Mouse (Mus musculus): ENCODE measurements around the gene Thap2. TPM values are rescaled to one million over a fixed set of nuclear protein-coding genes. Genes with fewer than 3 reads are reported as not detected.
A peak's percentile ranks its signal among the peaks of the same experiment; 100 is the strongest.

Gene Thap2
- polyA plus RNA-seq, 1 experiment: 13.2 TPM

DNA sequence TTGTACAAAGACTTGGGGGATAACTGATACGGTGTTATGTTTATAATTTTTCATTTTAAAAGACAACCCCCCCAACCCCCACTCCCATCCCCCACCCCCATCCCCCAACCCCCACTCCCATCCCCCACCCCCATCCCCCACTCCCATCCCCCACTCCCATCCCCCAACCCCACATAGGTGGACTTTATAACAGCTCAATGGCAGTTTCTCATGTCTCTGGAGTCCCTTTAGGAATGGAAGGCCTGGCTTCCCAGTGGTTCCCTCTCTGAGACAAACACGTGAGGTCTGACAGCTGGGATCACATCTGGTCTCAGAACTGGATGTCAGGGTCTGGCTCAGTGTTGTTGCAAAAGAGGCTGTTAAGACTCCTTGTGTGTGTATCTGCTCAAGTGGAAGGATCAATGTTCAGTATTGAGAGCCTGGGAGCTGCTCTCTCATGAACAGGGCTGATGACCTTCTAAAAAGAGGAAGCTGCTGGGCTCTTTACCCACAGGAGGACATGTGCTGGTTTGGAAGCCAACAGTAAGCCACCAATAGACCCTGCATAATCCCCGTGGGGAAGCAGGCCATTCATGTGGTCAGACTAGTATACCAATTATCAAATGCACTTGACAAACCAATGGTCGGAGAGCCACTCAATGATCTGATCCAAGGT lies 41.3 kb downstream of the Thap2 start:
- TF ChIP-seq POLR2A (IDR thresholded peaks at IDR 0.05; ENCODE audit: extremely low read depth, insufficient read depth, low read length) (no peak), CTCF (IDR thresholded peaks at IDR 0.05; ENCODE audit: extremely low read depth, insufficient read depth, low read length) (no peak)
- H3K4me1 ChIP-seq (ENCODE audit: control insufficient read depth, insufficient read depth, low read length): no peaks in the 10 kb centered on the region
- no peak overlapping the region for H3K4me3 ChIP-seq (ENCODE audit: insufficient read depth, low read length)
- no peak overlapping the region for H3K27ac ChIP-seq (ENCODE audit: insufficient read depth, low read length)

DNA sequence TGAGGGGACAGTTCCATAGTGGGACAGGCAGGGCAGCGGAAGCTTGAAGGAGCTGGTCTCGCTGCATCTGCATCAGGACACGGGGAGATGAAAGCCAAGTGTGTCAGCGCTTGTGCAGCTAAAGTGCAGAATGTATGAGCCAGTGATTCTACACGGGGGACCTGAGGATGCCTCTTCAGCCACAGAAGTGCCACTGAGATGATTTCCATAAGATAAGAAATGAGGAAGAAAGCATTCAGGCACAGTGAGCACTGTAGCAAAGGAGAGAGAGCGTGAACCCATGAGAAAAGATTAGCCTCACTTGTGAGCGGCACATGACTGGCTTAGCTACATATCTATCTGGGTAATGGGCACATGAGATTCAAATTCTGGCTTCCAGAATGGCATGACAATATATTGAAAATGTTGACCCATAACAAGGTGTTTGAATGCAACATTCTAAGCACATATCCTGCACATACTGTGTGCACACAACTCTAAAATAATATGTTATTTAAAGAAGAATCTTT lies 44.4 kb downstream of the Thap2 start:
- TF ChIP-seq CTCF (IDR thresholded peaks at IDR 0.05; ENCODE audit: extremely low read depth, insufficient read depth, low read length): no peak
- TF ChIP-seq POLR2A (IDR thresholded peaks at IDR 0.05; ENCODE audit: extremely low read depth, insufficient read depth, low read length): no peak
- H3K4me3 ChIP-seq (ENCODE audit: insufficient read depth, low read length): no peak overlapping the region
- H3K27ac ChIP-seq (ENCODE audit: insufficient read depth, low read length): no peak overlapping the region
- H3K4me1 ChIP-seq (ENCODE audit: control insufficient read depth, insufficient read depth, low read length): no peaks in the 10 kb centered on the region

DNA sequence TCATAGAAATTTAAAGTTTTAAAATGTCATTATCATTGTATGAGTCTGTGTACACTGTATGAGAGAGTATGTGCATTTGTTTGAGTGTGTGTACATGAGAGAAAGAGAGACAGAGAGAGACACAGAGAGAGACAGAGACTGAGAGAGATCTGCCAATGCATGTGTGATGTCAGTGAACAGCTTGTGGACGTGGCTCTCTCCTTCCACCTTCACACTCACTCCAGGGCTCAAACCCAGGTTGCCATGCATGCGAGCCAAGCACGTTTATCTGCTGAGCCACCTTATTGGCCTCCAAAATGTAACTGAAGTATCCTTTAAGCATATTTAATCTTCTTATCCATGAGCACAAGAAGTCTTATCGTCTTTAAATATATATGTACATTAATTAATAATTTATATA lies 47.3 kb downstream of the Thap2 start:
- Histone ChIP-seq H3K4me3 (ENCODE audit: insufficient read depth, low read length) (no peak overlapping the region), H3K27ac (ENCODE audit: insufficient read depth, low read length) (no peak overlapping the region), H3K4me1 (ENCODE audit: control insufficient read depth, insufficient read depth, low read length) (no peaks in the 10 kb centered on the region)
- TF ChIP-seq CTCF (IDR thresholded peaks at IDR 0.05; ENCODE audit: extremely low read depth, insufficient read depth, low read length) (no peak), POLR2A (IDR thresholded peaks at IDR 0.05; ENCODE audit: extremely low read depth, insufficient read depth, low read length) (no peak)

DNA sequence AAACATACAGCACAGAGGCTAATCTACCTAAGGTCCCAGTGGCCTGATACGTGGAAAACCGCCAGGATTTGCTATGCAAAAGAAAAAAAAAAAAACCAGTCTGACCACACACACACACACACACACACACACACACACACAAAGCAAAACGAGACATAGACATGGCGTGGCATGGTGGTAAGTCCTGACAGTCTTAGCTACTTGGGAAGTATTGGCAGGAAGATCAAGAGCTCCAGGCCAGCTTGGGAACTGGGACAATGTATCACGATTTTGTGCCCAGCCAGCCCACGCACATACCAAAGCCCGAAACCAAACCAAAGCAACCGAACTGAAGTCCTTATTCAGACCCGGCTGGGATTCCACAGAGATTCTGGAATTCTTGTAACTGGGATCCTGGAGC lies 50.7 kb downstream of the Thap2 start:
- Histone ChIP-seq H3K4me1 (ENCODE audit: control insufficient read depth, insufficient read depth, low read length) (no peaks in the 10 kb centered on the region), H3K4me3 (ENCODE audit: insufficient read depth, low read length) (no peak overlapping the region), H3K27ac (ENCODE audit: insufficient read depth, low read length) (no peak overlapping the region)
- TF ChIP-seq POLR2A (IDR thresholded peaks at IDR 0.05; ENCODE audit: extremely low read depth, insufficient read depth, low read length) (no peak), CTCF (IDR thresholded peaks at IDR 0.05; ENCODE audit: extremely low read depth, insufficient read depth, low read length) (no peak)

DNA sequence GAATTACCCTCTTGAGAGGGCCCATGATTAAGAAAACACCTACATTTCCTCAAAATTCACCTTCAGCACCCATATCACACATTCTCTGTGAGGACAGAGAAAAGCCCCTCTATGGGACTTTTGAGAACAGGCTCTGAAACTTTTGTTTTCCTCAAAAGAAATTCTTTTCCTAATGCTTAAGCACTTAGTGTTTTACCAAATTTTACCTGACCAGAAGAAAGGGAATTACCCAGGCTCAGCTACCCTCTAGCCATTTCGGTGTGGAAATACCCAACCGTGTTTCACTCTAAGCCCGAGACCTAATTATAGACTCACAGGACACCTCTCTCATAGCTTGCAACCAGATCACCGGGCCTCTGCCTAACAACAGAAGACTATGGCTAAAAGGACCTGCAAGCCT lies 51.2 kb downstream of the Thap2 start:
- TF ChIP-seq CTCF (IDR thresholded peaks at IDR 0.05; ENCODE audit: extremely low read depth, insufficient read depth, low read length): no peak
- no peak for TF ChIP-seq POLR2A (IDR thresholded peaks at IDR 0.05; ENCODE audit: extremely low read depth, insufficient read depth, low read length)
- no peak overlapping the region for H3K27ac ChIP-seq (ENCODE audit: insufficient read depth, low read length)
- no peak overlapping the region for H3K4me3 ChIP-seq (ENCODE audit: insufficient read depth, low read length)
- no peaks in the 10 kb centered on the region for H3K4me1 ChIP-seq (ENCODE audit: control insufficient read depth, insufficient read depth, low read length)

DNA sequence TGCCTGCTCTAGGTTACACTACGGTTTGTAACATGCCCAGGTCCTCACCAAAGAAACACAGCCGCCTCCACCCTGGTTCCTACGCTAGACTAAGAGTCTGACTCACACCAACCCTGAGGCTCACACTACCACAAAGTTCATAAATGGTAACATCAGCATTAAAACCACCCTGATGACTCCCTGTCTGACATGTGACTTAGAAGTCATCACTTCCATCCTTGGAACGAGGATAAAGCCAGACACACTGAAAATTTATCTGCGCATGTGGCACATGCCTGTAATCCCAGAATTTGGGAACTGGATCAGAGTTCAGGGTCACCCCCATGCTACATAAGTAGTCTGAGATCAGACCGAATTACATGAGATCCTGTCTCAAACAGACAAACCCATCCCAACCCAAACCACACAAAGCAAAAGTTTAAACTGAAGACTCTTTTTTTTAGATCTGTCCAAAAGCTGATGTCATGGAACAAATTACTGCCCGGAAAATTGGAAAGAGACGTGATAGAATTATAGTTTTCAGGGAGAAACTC lies 51.8 kb downstream of the Thap2 start:
- Histone ChIP-seq H3K4me1 (ENCODE audit: control insufficient read depth, insufficient read depth, low read length) (no peaks in the 10 kb centered on the region), H3K27ac (ENCODE audit: insufficient read depth, low read length) (no peak overlapping the region), H3K4me3 (ENCODE audit: insufficient read depth, low read length) (no peak overlapping the region)
- TF ChIP-seq POLR2A (IDR thresholded peaks at IDR 0.05; ENCODE audit: extremely low read depth, insufficient read depth, low read length) (no peak), CTCF (IDR thresholded peaks at IDR 0.05; ENCODE audit: extremely low read depth, insufficient read depth, low read length) (no peak)

DNA sequence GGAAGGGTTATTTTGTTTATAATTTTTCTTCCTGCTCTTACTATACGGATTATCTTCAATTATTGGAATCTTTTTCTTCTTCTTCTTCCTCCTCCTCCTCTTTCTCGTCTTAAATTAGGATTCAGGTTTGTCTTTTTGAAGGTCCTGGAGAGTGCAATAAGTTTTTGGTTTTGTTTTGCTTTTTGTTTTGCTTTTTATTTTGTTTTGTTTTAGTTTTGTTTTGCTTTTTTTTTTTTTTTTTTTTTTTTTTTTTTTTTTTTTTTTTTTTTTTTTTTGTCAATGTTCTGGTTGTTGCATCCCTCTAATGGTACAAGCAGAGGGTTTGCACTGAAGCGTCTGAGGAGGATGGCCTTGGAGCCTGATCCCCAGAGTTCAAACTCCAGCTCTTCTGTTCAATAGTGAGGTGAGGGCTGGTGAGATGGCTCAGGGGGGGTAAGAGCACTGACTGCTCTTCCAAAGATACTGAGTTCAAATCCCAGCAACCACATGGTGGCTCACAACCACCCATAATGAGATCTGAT lies 55.2 kb downstream of the Thap2 start:
- TF ChIP-seq CTCF (IDR thresholded peaks at IDR 0.05; ENCODE audit: extremely low read depth, insufficient read depth, low read length) (no peak), POLR2A (IDR thresholded peaks at IDR 0.05; ENCODE audit: extremely low read depth, insufficient read depth, low read length) (no peak)
- Histone ChIP-seq H3K4me1 (ENCODE audit: control insufficient read depth, insufficient read depth, low read length) (no peaks in the 10 kb centered on the region), H3K27ac (ENCODE audit: insufficient read depth, low read length) (no peak overlapping the region)

DNA sequence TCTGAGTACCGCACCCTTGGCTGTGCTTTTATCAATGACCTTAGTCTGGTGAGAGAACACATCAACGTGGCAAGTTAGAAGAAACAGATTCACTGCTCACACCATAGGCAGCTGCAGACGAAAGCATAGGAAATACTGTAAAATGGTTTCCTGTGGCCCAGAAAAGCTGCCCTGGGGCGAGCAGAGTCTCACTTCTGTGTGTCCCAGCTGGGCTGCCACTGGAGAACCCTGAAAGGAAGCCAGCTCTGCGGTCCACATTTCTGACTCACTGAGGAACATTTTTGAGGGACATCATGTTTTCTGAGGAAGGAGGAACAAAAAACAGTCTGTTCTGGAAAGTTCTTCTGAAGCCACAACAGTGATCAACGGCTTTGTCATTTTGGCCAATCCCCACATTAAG lies 55.7 kb downstream of the Thap2 start:
- TF ChIP-seq POLR2A (IDR thresholded peaks at IDR 0.05; ENCODE audit: extremely low read depth, insufficient read depth, low read length): no peak
- TF ChIP-seq CTCF (IDR thresholded peaks at IDR 0.05; ENCODE audit: extremely low read depth, insufficient read depth, low read length): no peak
- Histone ChIP-seq H3K4me1 (ENCODE audit: control insufficient read depth, insufficient read depth, low read length) (no peaks in the 10 kb centered on the region), H3K27ac (ENCODE audit: insufficient read depth, low read length) (no peak overlapping the region), H3K4me3 (ENCODE audit: insufficient read depth, low read length) (no peak overlapping the region)

More for the DNA sequence above, 55.2 kb downstream of the Thap2 start:
- no peak overlapping the region for H3K4me3 ChIP-seq (ENCODE audit: insufficient read depth, low read length)

DNA sequence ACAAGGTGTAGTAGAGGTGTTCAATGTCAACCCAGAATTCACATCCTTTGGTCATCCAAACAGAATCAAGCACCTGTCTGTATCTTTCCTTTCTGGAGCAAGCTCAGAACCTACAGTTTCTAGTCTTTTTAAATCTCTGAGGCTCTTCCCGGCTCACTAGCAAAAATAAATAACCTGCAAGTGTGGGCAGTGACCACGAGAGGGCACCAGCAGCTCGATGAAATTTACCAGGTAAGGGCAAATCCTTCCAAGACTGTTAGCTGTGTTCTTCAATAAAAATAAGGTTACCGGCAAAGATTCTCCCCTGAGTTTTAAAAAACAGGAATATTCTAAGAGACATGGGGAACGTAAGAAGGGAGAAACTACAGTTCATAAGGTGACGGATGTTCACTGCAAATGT lies 60.9 kb downstream of the Thap2 start:
- Histone ChIP-seq H3K4me3 (ENCODE audit: insufficient read depth, low read length) (no peak overlapping the region), H3K27ac (ENCODE audit: insufficient read depth, low read length) (no peak overlapping the region), H3K4me1 (ENCODE audit: control insufficient read depth, insufficient read depth, low read length) (no peaks in the 10 kb centered on the region)
- TF ChIP-seq POLR2A (IDR thresholded peaks at IDR 0.05; ENCODE audit: extremely low read depth, insufficient read depth, low read length) (no peak), CTCF (IDR thresholded peaks at IDR 0.05; ENCODE audit: extremely low read depth, insufficient read depth, low read length) (peak; percentile 80)

Data from cortical plate, adult 2 months (tissue).